19 mouse cellular contexts compared by ENCODE assay signal in genomic region chr2:115964911-115965310, GRCm38 (mm10).
DNase-seq lines count a peak whose midpoint lies in the region; ATAC-seq lines count a peak whose summit lies in the region.
"Had no signal": no experiment of that assay in that cellular context is flagged by ENCODE, and none has a peak within 500 bp of the region (broad histone marks: within the 10 kb centered on the region; RNA-seq: fewer than 3 reads in every experiment).

No protein-coding gene starts in this region.

- no peak overlapping the region for H3K4me2 ChIP-seq in forebrain, embryonic 15.5 days (replicated peaks)
- H3K4me2 ChIP-seq in forebrain, embryonic 12.5 days, result no peak overlapping the region
- H3K4me2 ChIP-seq in midbrain, embryonic 14.5 days (ENCODE audit: low read length), result no peak overlapping the region
- H3K4me2 ChIP-seq in midbrain, embryonic 11.5 days, result no peak overlapping the region
- no peak overlapping the region for H3K4me2 ChIP-seq in forebrain, embryonic 16.5 days (ENCODE audit: low read length)
- H3K4me2 ChIP-seq in neural tube, embryonic 14.5 days (ENCODE audit: low read depth, low read length), result no peak overlapping the region
- H3K4me2 ChIP-seq: intestine, embryonic 15.5 days had no signal

- H3K27ac ChIP-seq in forebrain, embryonic 15.5 days (replicated peaks), result no peak overlapping the region
- H3K27ac ChIP-seq in forebrain, embryonic 12.5 days, result no peak overlapping the region
- no peak overlapping the region for H3K27ac ChIP-seq in midbrain, embryonic 14.5 days (replicated peaks; ENCODE audit: low read depth, low read length)
- H3K27ac ChIP-seq in midbrain, embryonic 11.5 days (ENCODE audit: low read depth, low read length), result no peak overlapping the region
- no peak overlapping the region for H3K27ac ChIP-seq in forebrain, embryonic 16.5 days (ENCODE audit: low read length)
- H3K27ac ChIP-seq in neural tube, embryonic 14.5 days (ENCODE audit: low read depth, low read length), result no peak overlapping the region
- H3K27ac ChIP-seq: intestine, embryonic 15.5 days; layer of hippocampus, adult 2 months had no signal

- H3K9me3 ChIP-seq in forebrain, embryonic 15.5 days, result no peaks in the 10 kb centered on the region
- no peaks in the 10 kb centered on the region for H3K9me3 ChIP-seq in forebrain, embryonic 12.5 days
- H3K9me3 ChIP-seq in midbrain, embryonic 14.5 days (ENCODE audit: control insufficient read depth, low read length), result no peaks in the 10 kb centered on the region
- H3K9me3 ChIP-seq in midbrain, embryonic 11.5 days (ENCODE audit: control insufficient read depth, low read length), result no peaks in the 10 kb centered on the region
- no peaks in the 10 kb centered on the region for H3K9me3 ChIP-seq in forebrain, embryonic 16.5 days (ENCODE audit: control insufficient read depth, low read length)
- H3K9me3 ChIP-seq in neural tube, embryonic 14.5 days (ENCODE audit: control insufficient read depth, low read length), result no peaks in the 10 kb centered on the region
- H3K9me3 ChIP-seq: intestine, embryonic 15.5 days had no signal

- 0 out of 2 replicates have a peak, but pooled peaks cover 3% of the 10 kb centered on the region for H3K36me3 ChIP-seq in forebrain, embryonic 15.5 days
- peaks cover 7% of the 10 kb centered on the region; the same call in 1 of the 2 replicates for H3K36me3 ChIP-seq in forebrain, embryonic 12.5 days (replicated peaks)
- no peaks in the 10 kb centered on the region for H3K36me3 ChIP-seq in midbrain, embryonic 14.5 days (ENCODE audit: control insufficient read depth, insufficient read depth, low read length)
- no peaks in the 10 kb centered on the region for H3K36me3 ChIP-seq in midbrain, embryonic 11.5 days (ENCODE audit: control insufficient read depth, insufficient read depth, low read length)
- H3K36me3 ChIP-seq in forebrain, embryonic 16.5 days (ENCODE audit: control insufficient read depth, insufficient read depth), result no peaks in the 10 kb centered on the region
- H3K36me3 ChIP-seq in neural tube, embryonic 14.5 days (ENCODE audit: control insufficient read depth, insufficient read depth, low read length), result no peaks in the 10 kb centered on the region
- H3K36me3 ChIP-seq: intestine, embryonic 15.5 days had no signal

- H3K9ac ChIP-seq in forebrain, embryonic 15.5 days (replicated peaks), result no peak overlapping the region
- H3K9ac ChIP-seq in forebrain, embryonic 12.5 days, result no peak overlapping the region
- no peak overlapping the region for H3K9ac ChIP-seq in midbrain, embryonic 14.5 days (replicated peaks; ENCODE audit: low read length)
- H3K9ac ChIP-seq in midbrain, embryonic 11.5 days (ENCODE audit: low read length), result no peak overlapping the region
- no peak overlapping the region for H3K9ac ChIP-seq in forebrain, embryonic 16.5 days (replicated peaks; ENCODE audit: low read depth, low read length)
- no peak overlapping the region for H3K9ac ChIP-seq in neural tube, embryonic 14.5 days (replicated peaks; ENCODE audit: low read depth, low read length)
- H3K9ac ChIP-seq: intestine, embryonic 15.5 days had no signal

- H3K4me3 ChIP-seq in forebrain, embryonic 15.5 days, result no peak overlapping the region
- H3K4me3 ChIP-seq in forebrain, embryonic 12.5 days (replicated peaks), result no peak overlapping the region
- no peak overlapping the region for H3K4me3 ChIP-seq in midbrain, embryonic 14.5 days (replicated peaks; ENCODE audit: low read depth, low read length)
- no peak overlapping the region for H3K4me3 ChIP-seq in midbrain, embryonic 11.5 days (ENCODE audit: low read depth, low read length)
- H3K4me3 ChIP-seq in forebrain, embryonic 16.5 days (replicated peaks; ENCODE audit: low read length), result no peak overlapping the region
- no peak overlapping the region for H3K4me3 ChIP-seq in neural tube, embryonic 14.5 days (ENCODE audit: low read depth, low read length)
- H3K4me3 ChIP-seq: intestine, embryonic 15.5 days; layer of hippocampus, adult 2 months had no signal

- H3K4me1 ChIP-seq in forebrain, embryonic 15.5 days, result peaks cover 29% of the 10 kb centered on the region
- peaks cover 4% of the 10 kb centered on the region; the same call in 1 of the 2 replicates for H3K4me1 ChIP-seq in forebrain, embryonic 12.5 days
- no peaks in the 10 kb centered on the region for H3K4me1 ChIP-seq in midbrain, embryonic 14.5 days (ENCODE audit: control insufficient read depth, insufficient read depth, low read length)
- peaks cover 3% of the 10 kb centered on the region; the same call in 1 of the 2 replicates for H3K4me1 ChIP-seq in midbrain, embryonic 11.5 days (ENCODE audit: control insufficient read depth, insufficient read depth, low read length)
- peaks cover 13% of the 10 kb centered on the region for H3K4me1 ChIP-seq in forebrain, embryonic 16.5 days (replicated peaks; ENCODE audit: control insufficient read depth, insufficient read depth, low read length)
- no peaks in the 10 kb centered on the region for H3K4me1 ChIP-seq in neural tube, embryonic 14.5 days (ENCODE audit: control insufficient read depth, insufficient read depth, low read length)
- H3K4me1 ChIP-seq: intestine, embryonic 15.5 days had no signal

- no peaks in the 10 kb centered on the region for H3K27me3 ChIP-seq in forebrain, embryonic 15.5 days
- no peaks in the 10 kb centered on the region for H3K27me3 ChIP-seq in forebrain, embryonic 12.5 days
- no peaks in the 10 kb centered on the region for H3K27me3 ChIP-seq in midbrain, embryonic 14.5 days (ENCODE audit: control insufficient read depth, insufficient read depth, low read length)
- no peaks in the 10 kb centered on the region for H3K27me3 ChIP-seq in midbrain, embryonic 11.5 days (ENCODE audit: control insufficient read depth, insufficient read depth, low read length)
- no peaks in the 10 kb centered on the region for H3K27me3 ChIP-seq in forebrain, embryonic 16.5 days (replicated peaks; ENCODE audit: control insufficient read depth, insufficient read depth, low read length)
- no peaks in the 10 kb centered on the region for H3K27me3 ChIP-seq in neural tube, embryonic 14.5 days (ENCODE audit: control insufficient read depth, insufficient read depth, low read length)
- H3K27me3 ChIP-seq: intestine, embryonic 15.5 days had no signal

- ATAC-seq in forebrain, embryonic 15.5 days (replicated peaks), result peak; percentile 55; the same call in 1 of the 2 replicates
- no peak for ATAC-seq in forebrain, embryonic 12.5 days (ENCODE audit: low FRiP score)
- ATAC-seq in midbrain, embryonic 14.5 days (ENCODE audit: low FRiP score, low TSS enrichment), result no peak
- ATAC-seq in midbrain, embryonic 11.5 days (ENCODE audit: low FRiP score), result no peak
- peak; percentile 54 for ATAC-seq in forebrain, embryonic 16.5 days
- ATAC-seq in neural tube, embryonic 14.5 days (ENCODE audit: low read depth), result peak; percentile 61; the same call in 1 of the 2 replicates
- ATAC-seq: CD4-positive, CD25-positive, alpha-beta regulatory T cell, adult 4 months; intestine, embryonic 15.5 days had no signal

- WGBS in forebrain, embryonic 15.5 days, result 46% methylated on average over 3 of the region's 3 CpGs
- WGBS in forebrain, embryonic 12.5 days, result 68% methylated on average over 3 of the region's 3 CpGs
- WGBS in midbrain, embryonic 14.5 days, result 83% methylated on average over 3 of the region's 3 CpGs
- 91% methylated on average over 3 of the region's 3 CpGs for WGBS in midbrain, embryonic 11.5 days
- 50% methylated on average over 3 of the region's 3 CpGs for WGBS in forebrain, embryonic 16.5 days
- WGBS in neural tube, embryonic 14.5 days, result 59% methylated on average over 3 of the region's 3 CpGs

- DNase-seq in midbrain, embryonic 14.5 days, result peak; percentile 38
- DNase-seq in midbrain, embryonic 11.5 days (ENCODE audit: low spot score, missing footprints), result no peak
- DNase-seq in urinary bladder, postnatal 25 days (ENCODE audit: low spot score), result no peak
- DNase-seq: adrenal gland, postnatal 14 days; cerebellum, adult 9-10 months; gastrocnemius, postnatal 25 days; heart, postnatal 36 days; kidney, adult 8-10 months; kidney, postnatal 14 days; lung, postnatal 4 days; right cerebral cortex, postnatal 25 days; spleen, adult 18-20 months had no signal

Comparison
In these comparisons a context has a peak if more than half of its experiments do, and no peak if none do; other contexts are left out.
1. ATAC-seq: peak in forebrain, embryonic 15.5 days (single experiment), forebrain, embryonic 16.5 days (single experiment) and neural tube, embryonic 14.5 days (single experiment); none in forebrain, embryonic 12.5 days (single experiment), midbrain, embryonic 14.5 days (single experiment) and midbrain, embryonic 11.5 days (single experiment).